Mouse (Mus musculus) cerebellum, postnatal 36 days (tissue): ENCODE results near the gene Angel2.
A peak's percentile ranks its signal among the peaks of the same experiment; 100 is the strongest.

Source experiments
- DNase-seq, 2 experiments: peaks; one replicate each; pipeline ENCODE4 v3.0.0; 2021 to 2022; ENCODE audit warnings: mixed read lengths in 2 of 2

Angel2 gene

GRCm38 (mm10) chr1:190930181-190930580 lies 5.3 kb downstream of the Angel2 start:
- no peak for DNase-seq

DNA sequence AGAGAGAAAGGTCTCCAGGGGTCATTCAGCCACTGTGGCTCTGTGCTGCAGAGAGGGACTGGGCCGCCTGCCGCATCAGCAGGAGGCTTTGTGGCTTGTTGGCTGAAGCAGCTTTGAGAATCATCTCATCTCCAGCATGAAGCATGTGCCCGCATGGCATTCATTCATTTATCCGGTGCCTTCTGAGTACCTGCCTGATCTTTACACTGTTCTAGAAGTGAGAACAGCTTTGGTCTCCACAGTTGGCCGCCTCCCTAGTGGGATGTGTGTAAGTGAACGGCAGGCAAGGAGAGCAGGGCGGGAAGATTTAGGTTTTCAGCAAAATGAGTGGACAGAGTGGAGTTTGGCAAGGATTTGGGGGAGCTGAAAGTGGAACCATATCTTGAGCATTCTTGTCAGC lies 14.9 kb downstream of the Angel2 start:
- peak; percentile 64 to 69 for DNase-seq

- peak; percentile 76 to 84 for DNase-seq
Measured at GRCm38 (mm10) chr1:190944109-190944760, 19.3 kb downstream of the Angel2 start.

- no peak for DNase-seq
Measured at GRCm38 (mm10) chr1:190947986-190948385, 23.1 kb downstream of the Angel2 start.

DNA sequence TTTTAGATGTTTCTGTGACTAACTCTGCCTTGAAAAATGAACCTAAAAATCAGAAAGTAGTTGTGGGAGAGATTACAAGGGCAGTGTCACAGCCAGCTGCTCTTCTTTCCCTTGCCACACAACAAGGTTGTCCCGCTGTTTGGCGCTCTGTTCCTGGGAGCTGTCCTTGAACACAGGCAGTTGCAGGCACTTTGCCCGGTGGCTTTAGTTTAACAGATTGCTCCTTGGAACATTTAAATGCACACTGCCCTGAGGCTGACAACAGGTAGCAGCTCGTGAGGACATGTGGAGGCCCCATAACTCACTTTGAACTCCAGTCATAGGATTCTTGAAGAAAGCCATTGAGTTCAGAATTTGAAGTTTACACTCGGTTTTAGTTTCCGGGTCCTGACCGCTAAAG lies 23.5 kb downstream of the Angel2 start:
- peak; percentile 23 to 41 for DNase-seq

GRCm38 (mm10) chr1:190948846-190949245 lies 23.9 kb downstream of the Angel2 start:
- peak; percentile 46 to 48 for DNase-seq

- no peak for DNase-seq
Measured at GRCm38 (mm10) chr1:190951014-190951413, 26.1 kb downstream of the Angel2 start.

DNA sequence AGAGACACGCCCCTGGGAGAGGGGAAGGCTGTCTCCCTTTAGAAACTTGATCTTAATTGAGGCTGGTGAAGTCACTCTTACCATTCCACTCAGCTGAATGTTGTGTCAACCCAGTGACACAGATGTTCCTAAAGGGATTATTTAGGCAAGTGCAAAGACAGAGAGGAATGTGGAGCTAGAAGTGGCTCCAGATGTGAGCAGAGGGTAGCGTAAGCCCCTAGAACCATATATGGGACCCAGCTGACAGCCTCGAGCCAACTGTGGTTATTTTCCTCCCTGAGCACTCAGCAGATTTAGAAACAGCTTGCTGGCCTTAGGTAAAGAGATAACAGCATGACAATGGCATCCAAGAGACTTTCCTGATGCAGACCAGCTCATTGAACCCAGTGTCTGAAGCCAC lies 28.1 kb downstream of the Angel2 start:
- DNase-seq = no peak

GRCm38 (mm10) chr1:190958821-190959220 lies 33.9 kb downstream of the Angel2 start:
- DNase-seq = no peak

DNA sequence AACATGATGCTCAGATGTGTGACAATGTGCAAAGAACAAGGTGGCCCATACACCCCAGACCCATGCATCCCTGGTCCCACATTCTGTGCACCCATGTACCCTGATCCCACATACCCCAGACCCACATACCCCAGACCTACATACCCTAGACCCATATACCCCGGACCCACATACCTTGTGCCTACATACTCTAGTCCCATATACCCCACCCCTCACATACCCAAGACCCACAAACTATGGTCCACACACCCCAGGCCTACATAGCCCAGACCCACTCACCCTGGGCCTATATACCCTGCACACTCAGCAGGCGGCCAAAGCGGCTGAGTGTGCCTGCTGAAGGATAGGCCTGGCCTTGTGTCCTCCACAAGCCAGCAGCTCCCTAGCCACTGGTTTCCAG lies 37.8 kb downstream of the Angel2 start:
- no peak for DNase-seq

- no peak for DNase-seq
Measured at GRCm38 (mm10) chr1:190964992-190965780, 40.3 kb downstream of the Angel2 start.

GRCm38 (mm10) chr1:190968010-190968409 lies 43.1 kb downstream of the Angel2 start:
- no peak for DNase-seq

DNA sequence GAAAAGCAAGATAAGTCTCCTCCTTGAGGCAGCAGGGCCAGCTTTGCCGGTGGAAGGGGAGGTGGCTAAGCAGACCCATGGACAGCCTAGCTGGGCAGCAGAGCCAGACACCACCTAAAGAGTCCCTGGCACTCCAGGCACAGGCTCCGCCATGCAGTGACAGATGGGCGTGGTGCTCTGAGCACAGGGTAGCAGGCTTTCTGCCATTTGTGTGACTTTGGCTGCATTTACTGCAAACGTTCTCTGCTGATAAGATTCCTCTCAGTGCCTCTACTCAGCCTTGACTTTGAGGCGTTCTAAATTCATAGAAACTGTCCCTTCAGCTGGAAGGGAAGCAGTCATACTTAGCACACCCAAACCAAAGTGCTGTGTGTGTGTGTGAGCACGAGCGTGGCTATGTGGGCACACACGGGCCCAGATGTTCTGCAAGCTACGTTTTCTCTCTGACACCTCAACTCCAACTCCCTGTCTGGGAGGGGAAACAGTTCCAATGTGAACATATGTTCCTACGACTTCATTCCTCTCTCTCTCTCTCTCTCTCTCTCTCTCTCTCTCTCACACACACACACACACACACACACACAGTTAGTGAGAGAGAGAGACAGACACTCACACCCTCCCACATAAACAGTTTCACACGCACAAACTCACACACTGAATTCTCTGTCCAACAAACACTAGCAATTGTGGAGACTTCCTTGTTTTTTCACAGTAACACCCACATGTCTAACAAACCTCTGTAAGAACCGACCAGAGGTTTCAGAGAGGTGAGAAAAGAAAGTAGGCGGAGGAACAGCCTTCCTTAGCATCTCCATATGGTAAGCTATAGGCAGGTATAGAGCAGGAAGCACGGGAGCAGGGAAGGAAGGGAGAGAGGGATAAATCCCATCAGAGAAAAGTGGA lies 47.0 kb downstream of the Angel2 start:
- DNase-seq = peak; percentile 56 to 61

GRCm38 (mm10) chr1:190972612-190973192 lies 47.8 kb downstream of the Angel2 start:
- DNase-seq = no peak

DNA sequence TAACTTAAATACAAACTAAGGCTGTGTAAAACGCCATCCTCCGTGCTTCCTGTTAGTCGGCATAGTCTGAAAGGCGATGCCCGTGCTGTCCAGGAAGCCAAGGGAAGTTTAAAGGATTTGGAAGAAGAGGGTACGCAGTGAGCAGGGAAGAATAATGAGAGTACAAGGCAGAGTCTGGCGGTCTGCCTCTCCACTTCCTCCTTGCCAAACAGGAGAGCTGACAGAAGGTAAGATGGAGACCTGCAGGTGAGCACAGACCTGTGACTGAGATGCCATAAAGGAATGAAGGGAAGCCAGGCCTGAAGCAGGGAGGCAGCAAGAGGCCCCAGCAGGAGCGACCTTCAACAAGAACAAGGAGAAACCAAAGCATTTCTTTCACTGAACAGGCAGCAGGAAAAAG lies 49.3 kb downstream of the Angel2 start:
- DNase-seq = peak; percentile 23 to 32

GRCm38 (mm10) chr1:190974833-190975232 lies 49.9 kb downstream of the Angel2 start:
- no peak for DNase-seq

DNA sequence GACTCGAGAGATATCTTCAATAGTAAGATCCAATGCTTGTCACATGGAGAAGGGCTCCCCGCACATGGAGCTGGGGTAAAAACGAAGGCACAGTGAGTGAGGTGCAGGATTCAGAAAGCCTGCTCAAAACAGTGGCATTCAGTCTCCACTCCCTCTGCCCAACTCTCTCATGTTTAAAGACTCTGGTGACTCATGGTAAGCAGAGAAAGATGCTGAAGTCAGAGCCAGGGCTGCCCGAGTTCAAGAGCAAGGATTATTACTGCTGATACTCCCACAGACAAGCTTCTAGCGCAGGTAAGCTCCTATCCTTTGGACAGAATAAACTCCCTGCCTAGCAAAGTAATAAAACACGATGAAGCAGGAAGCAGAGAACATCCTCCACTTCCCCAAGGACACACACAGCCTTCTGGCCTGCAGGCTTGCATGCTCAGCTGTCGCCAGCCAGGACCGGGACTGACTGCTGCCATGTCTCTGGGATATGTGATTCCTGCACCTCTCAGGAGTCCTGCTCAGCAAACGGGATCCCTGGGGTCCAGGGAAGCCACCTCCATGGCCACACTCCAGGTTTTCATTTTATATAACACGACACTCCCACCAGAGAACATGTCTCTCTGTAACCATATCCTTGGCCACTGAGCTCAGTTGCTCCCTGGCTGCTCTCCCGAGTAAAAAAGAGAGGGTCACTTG lies 52.1 kb downstream of the Angel2 start:
- no peak for DNase-seq

DNA sequence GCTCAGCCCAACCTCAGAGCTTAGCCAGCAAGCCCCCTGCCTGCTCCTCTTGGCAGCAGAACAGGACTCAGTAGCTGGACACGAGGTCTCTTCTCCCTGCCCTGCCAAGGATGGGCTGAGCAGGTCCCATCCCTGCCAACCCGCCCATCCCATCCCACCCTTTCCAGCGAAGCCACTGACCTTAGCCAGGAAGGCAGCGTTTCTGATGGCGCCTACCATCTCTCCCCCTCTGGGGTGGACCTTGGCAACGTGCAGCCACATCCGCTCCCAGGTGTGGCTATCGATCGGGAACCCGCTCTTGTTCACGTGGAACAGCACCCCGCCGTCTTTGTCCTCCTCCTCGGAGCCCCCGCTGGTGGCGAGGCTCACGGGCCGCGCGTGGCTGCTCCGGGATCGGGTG lies 53.1 kb downstream of the Angel2 start:
- DNase-seq = no peak

- DNase-seq = peak in 1 of 2 experiments; percentile 18
Measured at GRCm38 (mm10) chr1:190978511-190979073, 53.7 kb downstream of the Angel2 start.

DNA sequence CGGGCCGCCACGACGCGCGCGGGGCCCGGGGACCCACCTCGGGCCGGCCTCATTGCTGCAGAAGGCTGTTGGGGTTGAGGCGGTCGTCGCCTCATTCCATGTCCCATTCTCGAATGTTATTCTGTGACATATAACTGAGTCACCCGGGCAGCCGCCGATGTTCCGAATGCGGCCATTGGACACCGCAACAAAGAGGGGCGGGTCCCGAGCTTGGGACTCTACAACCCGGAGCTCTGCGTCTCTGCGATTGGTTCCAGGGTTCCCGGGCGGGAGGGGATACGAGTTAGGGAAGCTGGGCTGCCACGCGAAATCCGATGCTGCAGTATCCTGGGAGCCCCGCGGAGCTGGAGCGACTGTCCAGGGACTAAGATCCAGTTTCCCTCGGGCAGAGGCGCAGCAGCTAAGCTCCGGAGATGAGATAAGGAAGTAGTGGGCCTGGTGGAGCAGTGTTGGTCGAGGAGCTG lies 54.2 kb downstream of the Angel2 start, which contains the start of gene Vash2:
TSS of gene Vash2 (minus strand) at position 197 of the 464 bp plus-strand sequence.
- peak; percentile 44 to 55 for DNase-seq

DNA sequence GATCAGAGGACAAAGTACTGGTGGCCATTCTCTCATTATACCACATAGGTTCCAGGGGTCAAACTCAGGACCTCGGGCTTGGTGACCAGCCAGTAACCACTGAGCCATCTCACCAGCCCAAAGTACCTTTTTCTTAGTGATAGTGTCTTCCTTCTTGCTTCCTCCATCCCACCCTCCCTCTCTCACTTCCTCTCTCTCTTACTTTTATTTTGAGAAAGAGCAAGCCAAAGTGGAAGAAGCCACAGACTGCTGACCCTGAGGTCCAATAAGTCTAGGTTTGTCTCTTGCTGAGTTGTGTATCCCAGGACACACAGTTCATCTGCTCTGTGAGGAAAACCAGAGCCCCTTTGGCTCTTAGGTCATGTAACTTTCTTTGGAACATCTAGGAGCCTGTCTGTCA lies 55.6 kb downstream of the Angel2 start:
- no peak for DNase-seq

DNA sequence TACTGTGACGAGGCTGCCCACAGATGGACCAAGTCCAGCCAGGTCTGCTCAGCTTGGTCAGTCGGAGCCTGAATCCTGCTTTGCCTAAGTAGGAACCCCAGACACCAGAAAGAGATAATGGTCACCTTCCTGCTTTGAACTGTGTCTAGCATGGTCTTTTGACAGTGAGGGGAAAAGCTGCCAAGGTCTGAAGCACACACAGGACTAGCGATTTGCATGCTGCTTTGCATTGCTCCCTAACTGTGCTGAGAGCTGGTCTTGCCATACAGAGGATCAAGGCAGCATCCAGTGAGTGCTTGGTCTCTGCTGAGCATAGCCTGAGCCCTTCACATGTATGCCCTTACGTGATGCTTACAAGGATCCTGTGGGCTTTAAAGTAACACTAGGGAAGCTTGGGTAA lies 56.5 kb downstream of the Angel2 start:
- DNase-seq = no peak
